In the genomic region with DNA sequence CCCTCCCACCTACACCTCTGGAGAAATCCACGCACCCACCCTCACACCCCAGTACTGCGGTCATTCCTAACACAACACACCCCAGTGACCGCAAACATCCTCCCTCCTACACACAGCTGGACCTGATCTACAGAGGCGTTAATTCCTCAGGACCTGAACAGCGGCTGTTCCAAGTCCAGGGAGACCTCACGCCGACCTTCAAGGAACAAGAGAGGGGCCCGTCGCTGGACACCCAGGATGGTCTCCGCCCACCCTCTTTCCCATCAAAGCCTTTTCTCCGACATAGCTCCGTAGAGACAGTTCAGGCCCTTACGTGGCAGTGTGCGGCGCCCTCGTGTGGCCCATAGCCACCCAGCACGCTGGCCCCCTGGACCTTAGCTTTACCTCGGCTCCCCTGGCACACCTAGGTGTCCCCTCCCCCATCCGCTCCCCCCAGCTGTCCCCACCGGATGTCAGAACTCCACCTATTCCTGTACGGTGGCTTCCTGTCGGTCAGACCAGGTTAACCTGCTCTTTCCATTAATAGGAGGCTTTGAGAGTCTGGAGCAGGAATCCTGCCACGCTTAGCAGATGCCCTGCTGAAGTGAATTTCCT, we compare ENCODE assay signal across 8 mouse cellular contexts. TPM values are rescaled to one million over a fixed set of nuclear protein-coding genes. Genes with fewer than 3 reads are reported as not detected.
A peak's percentile ranks its signal among the peaks of the same experiment; 100 is the strongest.
DNase-seq lines count a peak whose midpoint lies in the region; ATAC-seq and TF ChIP-seq lines count a peak whose summit lies in the region.

No protein-coding gene starts in this region.

- peak; percentile 51 for ATAC-seq in erythroid progenitor cell, adult 5-6 weeks (replicated peaks; ENCODE audit: low FRiP score, poor library complexity, severe bottlenecking)
- ATAC-seq in heart, embryonic 15.5 days (replicated peaks; ENCODE audit: insufficient number of reproducible peaks, insufficient read depth, low FRiP score, low read depth), result peak; percentile 83
- ATAC-seq in liver, embryonic 16.5 days (ENCODE audit: low read depth), result peak; percentile 17
- ATAC-seq in neural tube, embryonic 13.5 days (ENCODE audit: low read depth), result peak; percentile 92
- peak; percentile 60 for ATAC-seq in stomach, postnatal 0 days (ENCODE audit: low FRiP score, low TSS enrichment)

- peak; percentile 45 to 58 for DNase-seq in CD8-positive naive resting alpha-beta T cell, adult 2 months (ENCODE audit: low read depth in 2 of 2, low spot score in 2 of 2)
- peak; percentile 89 for DNase-seq in kidney, postnatal 14 days
- DNase-seq in stomach, postnatal 0 days (ENCODE audit: low spot score), result peak; percentile 84

- no peak for TF ChIP-seq EP300 in stomach, postnatal 0 days (optimal IDR thresholded peaks at IDR 0.05)

- H3K27ac ChIP-seq in brown adipose tissue, adult 24 weeks (replicated peaks; ENCODE audit: low read depth, low read length), result peak overlapping the region; percentile 82
- 0 out of 2 replicates have a peak overlapping the region, but pooled peaks have one; percentile 54 for H3K27ac ChIP-seq in heart, embryonic 15.5 days
- peak overlapping the region; percentile 95 for H3K27ac ChIP-seq in liver, embryonic 16.5 days (ENCODE audit: low read length)
- 0 out of 2 replicates have a peak overlapping the region, but pooled peaks have one; percentile 34 for H3K27ac ChIP-seq in neural tube, embryonic 13.5 days (replicated peaks)
- peak overlapping the region; percentile 79; the same call in 1 of the 2 replicates for H3K27ac ChIP-seq in stomach, postnatal 0 days (replicated peaks)

- H3K4me1 ChIP-seq in brown adipose tissue, adult 24 weeks (ENCODE audit: control insufficient read depth, insufficient read depth, insufficient read length, low read length), result peaks cover 24% of the 10 kb centered on the region
- H3K4me1 ChIP-seq in heart, embryonic 15.5 days (replicated peaks), result peaks cover 35% of the 10 kb centered on the region
- peaks cover 48% of the 10 kb centered on the region for H3K4me1 ChIP-seq in liver, embryonic 16.5 days (ENCODE audit: control insufficient read depth, low read depth, low read length)
- H3K4me1 ChIP-seq in neural tube, embryonic 13.5 days (replicated peaks), result peaks cover 29% of the 10 kb centered on the region
- peaks cover 5% of the 10 kb centered on the region for H3K4me1 ChIP-seq in stomach, postnatal 0 days (replicated peaks; ENCODE audit: control insufficient read depth, insufficient read depth)

- H3K36me3 ChIP-seq in heart, embryonic 15.5 days, result no peaks in the 10 kb centered on the region
- H3K36me3 ChIP-seq in liver, embryonic 16.5 days (ENCODE audit: control insufficient read depth, insufficient read depth), result no peaks in the 10 kb centered on the region
- no peaks in the 10 kb centered on the region for H3K36me3 ChIP-seq in neural tube, embryonic 13.5 days
- H3K36me3 ChIP-seq in stomach, postnatal 0 days (ENCODE audit: control insufficient read depth, insufficient read depth, low read length), result no peaks in the 10 kb centered on the region

- TF ChIP-seq CTCF in stomach, postnatal 0 days (IDR thresholded peaks at IDR 0.05; ENCODE audit: low read depth), result peak; percentile 93

- peak overlapping the region; percentile 54 for H3K4me3 ChIP-seq in brown adipose tissue, adult 24 weeks (ENCODE audit: insufficient read depth, low read depth, low read length)
- peak overlapping the region; percentile 54 for H3K4me3 ChIP-seq in heart, embryonic 15.5 days
- H3K4me3 ChIP-seq in liver, embryonic 16.5 days (ENCODE audit: low read depth, low read length), result peak overlapping the region; percentile 58
- H3K4me3 ChIP-seq in neural tube, embryonic 13.5 days, result peak overlapping the region; percentile 39
- peak overlapping the region; percentile 37 for H3K4me3 ChIP-seq in stomach, postnatal 0 days (ENCODE audit: low read depth, low read length)

- WGBS in heart, embryonic 15.5 days, result 5% methylated on average over 23 of the region's 23 CpGs
- 4% methylated on average over 23 of the region's 23 CpGs for WGBS in liver, embryonic 16.5 days (ENCODE audit: insufficient replicate concordance)
- WGBS in neural tube, embryonic 13.5 days, result 8% methylated on average over 23 of the region's 23 CpGs
- 3% methylated on average over 23 of the region's 23 CpGs for WGBS in stomach, postnatal 0 days

- H3K4me2 ChIP-seq in heart, embryonic 15.5 days, result peak overlapping the region; percentile 92
- H3K4me2 ChIP-seq in liver, embryonic 16.5 days (ENCODE audit: low read depth, low read length), result peak overlapping the region; percentile 82
- peak overlapping the region; percentile 70 for H3K4me2 ChIP-seq in neural tube, embryonic 13.5 days
- H3K4me2 ChIP-seq in stomach, postnatal 0 days (replicated peaks; ENCODE audit: low read depth), result peak overlapping the region; percentile 64

- no peaks in the 10 kb centered on the region for H3K27me3 ChIP-seq in heart, embryonic 15.5 days
- H3K27me3 ChIP-seq in liver, embryonic 16.5 days (ENCODE audit: control insufficient read depth, insufficient read depth, low read depth, low read length), result no peaks in the 10 kb centered on the region
- no peaks in the 10 kb centered on the region for H3K27me3 ChIP-seq in neural tube, embryonic 13.5 days
- H3K27me3 ChIP-seq in stomach, postnatal 0 days (ENCODE audit: control insufficient read depth, insufficient read depth, low read length), result no peaks in the 10 kb centered on the region

- H3K9ac ChIP-seq in heart, embryonic 15.5 days, result peak overlapping the region; percentile 56
- peak overlapping the region; percentile 61 for H3K9ac ChIP-seq in liver, embryonic 16.5 days (ENCODE audit: low read depth, low read length)
- H3K9ac ChIP-seq in neural tube, embryonic 13.5 days, result peak overlapping the region; percentile 71
- peak overlapping the region; percentile 38 for H3K9ac ChIP-seq in stomach, postnatal 0 days (ENCODE audit: low read length)

- no peaks in the 10 kb centered on the region for H3K9me3 ChIP-seq in heart, embryonic 15.5 days (replicated peaks)
- no peaks in the 10 kb centered on the region for H3K9me3 ChIP-seq in liver, embryonic 16.5 days (replicated peaks; ENCODE audit: control insufficient read depth, low read length)
- no peaks in the 10 kb centered on the region for H3K9me3 ChIP-seq in neural tube, embryonic 13.5 days
- no peaks in the 10 kb centered on the region for H3K9me3 ChIP-seq in stomach, postnatal 0 days (ENCODE audit: control insufficient read depth, low read length)

RNA-seq across cellular contexts. Expression of gene Slc16a1, which starts 36.9 kb away (rescaled TPM):
- 185 and 208 TPM in 2 replicates for polyA plus RNA-seq in brown adipose tissue, adult 24 weeks (2012; ENCODE audit: insufficient read depth, insufficient read length, missing spikeins)
- 334 and 364 TPM in 2 replicates for total RNA-seq in erythroid progenitor cell, adult 5-6 weeks (2015; ENCODE audit: low replicate concordance)
- 431 and 500 TPM in 2 replicates for total RNA-seq in erythroid progenitor cell, adult 5-6 weeks (2017; ENCODE audit: low replicate concordance)
- 70.7 and 70.8 TPM in 2 replicates for polyA plus RNA-seq in heart, embryonic 15.5 days (2015; fragmentation: Nextera tagmentation; extraction: Ambion mirVana)
- polyA plus RNA-seq in liver, embryonic 16.5 days (2015; fragmentation: Nextera tagmentation; extraction: Ambion mirVana), result 87.4 and 87.5 TPM in 2 replicates
- polyA plus RNA-seq in neural tube, embryonic 13.5 days (2015; fragmentation: Nextera tagmentation; extraction: Ambion mirVana), result 8.3 and 9.8 TPM in 2 replicates
- 32.0 and 32.1 TPM in 2 replicates for polyA plus RNA-seq in stomach, postnatal 0 days (2015; fragmentation: Nextera tagmentation; extraction: Ambion mirVana)

Comparison
In these comparisons a context has a peak if more than half of its experiments do, and no peak if none do; other contexts are left out.
1. Peak in every context shown above with its lines: DNase-seq, ATAC-seq, H3K4me3 ChIP-seq and H3K27ac ChIP-seq.
2. H3K27ac ChIP-seq: peak in every context shown above with its lines; median percentile 95 in liver, embryonic 16.5 days; 82 in brown adipose tissue, adult 24 weeks; 79 in stomach, postnatal 0 days; 54 in heart, embryonic 15.5 days; 34 in neural tube, embryonic 13.5 days.
3. ATAC-seq: peak in every context shown above with its lines; median percentile 92 in neural tube, embryonic 13.5 days; 83 in heart, embryonic 15.5 days; 60 in stomach, postnatal 0 days; 51 in erythroid progenitor cell, adult 5-6 weeks; 17 in liver, embryonic 16.5 days.